Comparison of ENCODE assay signal across 15 mouse cellular contexts in genomic region chr4:13145216-13145615, GRCm38 (mm10).
"Had no signal": no experiment of that assay in that cellular context is flagged by ENCODE, and none has a peak within 500 bp of the region (broad histone marks: within the 10 kb centered on the region; RNA-seq: fewer than 3 reads in every experiment).

No protein-coding gene starts in this region.

- H3K9ac ChIP-seq: liver, embryonic 13.5 days; midbrain, embryonic 12.5 days; midbrain, embryonic 15.5 days; neural tube, embryonic 13.5 days had no signal

- H3K27ac ChIP-seq: layer of hippocampus, adult 2 months; liver, embryonic 13.5 days; midbrain, embryonic 12.5 days; midbrain, embryonic 15.5 days; neural tube, embryonic 13.5 days had no signal

- H3K4me3 ChIP-seq: layer of hippocampus, adult 2 months; liver, embryonic 13.5 days; midbrain, embryonic 12.5 days; midbrain, embryonic 15.5 days; myocyte; neural tube, embryonic 13.5 days had no signal

- H3K27me3 ChIP-seq: liver, embryonic 13.5 days; midbrain, embryonic 12.5 days; midbrain, embryonic 15.5 days; neural tube, embryonic 13.5 days had no signal

- DNase-seq: kidney, adult 18-20 months; kidney, adult 9 months; kidney, postnatal 14 days; kidney, postnatal 4 days; liver, embryonic 13.5 days; lung, adult 2 months; lung, postnatal 14 days; lung, postnatal 4 days; thymus, adult 18-20 months; thymus, postnatal 36 days had no signal

- H3K9me3 ChIP-seq: liver, embryonic 13.5 days; midbrain, embryonic 12.5 days; midbrain, embryonic 15.5 days; neural tube, embryonic 13.5 days had no signal

- H3K36me3 ChIP-seq: liver, embryonic 13.5 days; midbrain, embryonic 12.5 days; midbrain, embryonic 15.5 days; neural tube, embryonic 13.5 days had no signal

- H3K4me2 ChIP-seq: liver, embryonic 13.5 days; midbrain, embryonic 12.5 days; midbrain, embryonic 15.5 days; neural tube, embryonic 13.5 days had no signal

- H3K4me1 ChIP-seq: liver, embryonic 13.5 days; midbrain, embryonic 12.5 days had no signal

- ATAC-seq: midbrain, embryonic 15.5 days had no signal
